Mouse (Mus musculus) right cerebral cortex, postnatal 36 days (tissue): Measurements from ENCODE around the gene Thsd4.
"Not testable (repeated sequence)": the region's sequence is repeated elsewhere in the genome, so short reads cannot be mapped to it uniquely, and the experiment has no call there.

ENCODE experiments used
- DNase-seq, 2 experiments: peaks; one replicate each; pipeline ENCODE4 v3.0.0; 2022; ENCODE audit warnings: low spot score in 2 of 2, mixed read lengths in 1 of 2

The Thsd4 gene

DNA sequence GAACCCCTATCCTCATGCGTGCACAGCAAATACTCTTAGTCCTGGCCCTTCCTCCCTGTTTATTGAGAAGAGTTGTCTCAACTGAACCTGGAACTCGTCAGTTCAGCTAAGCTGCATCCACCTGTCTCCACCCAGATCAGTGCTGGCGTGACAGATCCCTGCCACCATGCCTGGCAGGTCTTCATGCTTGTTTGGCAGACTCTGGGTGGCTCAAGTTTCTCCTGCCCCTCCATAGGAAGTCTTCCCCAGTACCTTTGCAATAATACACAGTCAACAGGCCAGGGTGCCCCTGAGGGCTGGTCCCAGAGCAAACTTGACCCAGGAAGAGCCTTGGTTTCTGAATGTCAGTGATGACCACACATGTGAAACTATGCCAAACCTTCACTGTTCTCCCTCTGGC lies 576.6 kb downstream of the Thsd4 start:
- DNase-seq: no peak

DNA sequence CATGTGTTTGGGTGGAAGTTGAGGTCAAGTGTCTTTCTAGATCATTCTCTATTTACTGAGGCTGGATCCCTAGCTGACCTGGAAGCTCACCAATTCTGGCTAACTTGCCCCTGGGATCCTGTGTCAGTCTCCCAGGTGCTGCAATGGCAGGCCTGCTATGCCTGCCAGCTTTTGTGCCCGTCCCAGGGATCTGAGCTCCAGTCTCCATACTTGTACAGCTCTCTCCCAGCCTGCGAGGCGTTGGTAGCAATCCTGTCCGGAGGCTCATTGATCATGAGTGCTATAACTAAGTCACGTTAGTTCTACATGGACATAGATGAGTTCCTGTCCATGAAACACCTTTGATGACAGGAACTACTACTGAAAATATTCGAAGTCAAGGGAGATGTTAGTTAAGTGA lies 578.0 kb downstream of the Thsd4 start:
- no peak for DNase-seq

DNA sequence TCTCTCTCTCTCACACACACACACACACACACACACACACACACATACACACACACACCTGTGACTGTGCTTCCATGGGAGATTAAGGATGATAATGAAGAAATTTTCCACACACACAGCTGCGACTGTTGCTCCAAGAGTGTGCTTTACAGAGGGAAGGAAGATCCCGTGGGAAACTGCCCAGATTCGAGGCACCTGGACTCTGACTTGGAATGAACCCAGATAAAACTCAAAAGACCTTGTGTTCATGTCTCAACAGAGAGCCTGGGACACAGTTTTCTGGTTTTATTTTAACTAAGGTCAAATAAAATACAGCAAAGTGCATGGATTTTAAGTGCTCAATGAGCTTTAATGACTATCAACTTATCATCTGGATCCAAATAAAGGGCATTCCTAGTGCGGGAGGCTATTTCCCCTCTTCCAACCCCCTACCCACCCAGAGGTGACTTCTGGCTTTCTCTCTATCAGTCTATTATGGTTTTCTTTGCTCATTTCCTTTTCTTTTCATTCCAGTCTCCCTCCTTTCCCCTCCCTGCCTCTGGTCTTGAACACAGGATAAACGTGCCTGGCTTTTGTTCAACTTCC lies 579.3 kb downstream of the Thsd4 start:
- DNase-seq: no peak

DNA sequence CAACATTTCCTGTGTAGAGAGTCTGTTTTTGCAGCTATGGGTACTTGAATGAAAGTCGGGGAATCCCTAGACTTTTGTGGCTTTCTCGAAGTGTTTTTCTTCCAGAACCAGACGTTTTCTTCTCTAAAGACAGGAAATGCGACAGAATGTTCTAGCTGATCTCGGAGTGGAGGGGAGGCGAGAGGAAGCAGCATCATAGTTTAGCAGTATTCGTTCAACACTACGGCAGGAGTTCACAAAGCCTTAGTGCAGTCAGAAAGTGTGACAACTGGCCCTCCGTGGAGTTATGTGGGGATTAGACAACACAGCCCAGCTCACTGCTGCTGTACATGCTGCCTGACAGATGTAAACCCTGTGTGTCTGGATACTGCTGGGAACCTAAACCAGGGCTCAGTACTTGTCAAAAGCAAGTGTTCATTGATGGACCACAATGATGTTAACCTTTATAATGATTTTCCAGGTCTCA lies 579.9 kb downstream of the Thsd4 start:
- no peak for DNase-seq

DNA sequence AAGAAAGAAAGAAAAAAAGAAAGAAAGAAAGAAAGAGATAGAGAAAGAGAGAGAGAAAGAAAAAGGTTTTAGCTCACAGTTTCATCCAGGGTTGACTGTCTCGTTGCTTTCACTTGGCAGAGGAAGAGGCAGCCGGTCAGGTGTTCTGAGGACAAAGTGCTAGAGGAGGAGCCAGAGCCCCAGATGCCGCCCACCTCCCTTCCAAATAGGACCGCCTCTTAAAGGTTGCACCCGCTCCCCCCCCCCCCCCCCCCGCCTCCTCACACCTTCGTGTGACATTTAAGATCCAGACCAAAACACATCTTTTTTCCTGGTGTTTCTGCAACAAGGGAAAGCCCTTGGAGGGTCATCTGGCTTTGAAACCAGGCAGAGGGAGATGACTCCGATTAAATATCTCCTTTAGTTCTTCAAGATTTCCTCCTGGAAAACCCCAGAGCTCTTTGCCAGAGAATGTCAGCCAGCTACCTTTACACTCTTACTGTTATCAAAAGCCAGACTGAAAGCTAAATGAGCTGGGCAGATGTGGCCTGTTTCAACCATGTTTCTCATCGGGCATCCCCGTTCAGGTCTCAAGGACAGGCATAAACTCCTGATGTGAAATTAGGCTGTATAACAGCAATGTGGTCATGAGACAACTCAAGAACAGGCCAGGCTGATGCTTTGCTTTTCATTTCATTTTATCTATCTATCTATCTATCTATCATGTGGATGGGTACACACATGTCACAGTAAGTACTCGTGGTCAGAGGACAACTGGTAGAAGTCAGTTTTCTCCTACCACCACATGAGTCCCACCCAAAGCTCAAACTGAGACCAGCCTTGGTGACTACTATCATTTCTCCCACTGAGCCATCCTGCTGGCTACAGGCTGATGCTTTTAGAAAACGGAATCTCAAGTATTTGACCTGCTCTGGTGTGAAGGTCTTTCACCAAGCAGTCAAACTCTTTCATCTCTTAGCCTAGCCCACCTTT lies 580.6 kb downstream of the Thsd4 start:
- DNase-seq: no peak

DNA sequence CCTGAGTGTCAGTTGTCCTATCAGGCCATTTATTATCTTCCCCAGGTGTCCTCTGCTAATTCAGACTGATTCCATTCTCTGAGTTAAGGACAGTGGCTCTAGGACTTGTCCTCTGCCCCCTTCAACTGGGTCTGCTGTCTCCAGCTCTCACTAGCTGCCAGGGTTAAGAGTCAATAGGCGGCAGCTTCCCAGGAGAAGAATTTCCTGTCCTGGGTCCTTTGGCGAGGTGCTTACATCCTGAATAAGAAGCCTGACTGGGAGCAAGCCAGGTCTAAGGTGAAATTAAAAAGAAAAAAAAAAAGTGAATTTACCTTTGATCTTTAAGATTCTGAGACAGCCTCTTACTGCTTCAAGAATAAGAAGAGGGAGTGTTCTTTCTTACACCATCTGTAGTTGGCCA lies 582.2 kb downstream of the Thsd4 start:
- DNase-seq: no peak

DNA sequence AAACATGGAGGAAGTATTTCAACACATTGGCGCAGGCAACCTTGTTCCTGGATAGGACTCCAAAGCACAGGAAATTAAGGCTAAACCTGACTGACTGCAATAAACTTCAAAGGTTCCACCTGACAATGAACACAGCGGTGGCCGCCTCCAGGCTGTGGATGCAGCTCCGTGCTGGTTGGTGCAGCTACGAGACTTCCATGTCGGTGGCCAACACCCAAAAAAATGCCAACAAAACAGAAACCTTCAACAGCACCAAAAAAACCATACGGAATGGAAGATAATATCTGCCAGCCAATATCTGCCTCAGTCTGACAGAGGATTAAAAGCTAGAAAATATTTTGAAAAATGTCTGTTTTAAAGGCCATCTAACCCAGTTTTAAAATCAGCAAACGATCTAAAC lies 583.3 kb downstream of the Thsd4 start:
- no peak for DNase-seq

DNA sequence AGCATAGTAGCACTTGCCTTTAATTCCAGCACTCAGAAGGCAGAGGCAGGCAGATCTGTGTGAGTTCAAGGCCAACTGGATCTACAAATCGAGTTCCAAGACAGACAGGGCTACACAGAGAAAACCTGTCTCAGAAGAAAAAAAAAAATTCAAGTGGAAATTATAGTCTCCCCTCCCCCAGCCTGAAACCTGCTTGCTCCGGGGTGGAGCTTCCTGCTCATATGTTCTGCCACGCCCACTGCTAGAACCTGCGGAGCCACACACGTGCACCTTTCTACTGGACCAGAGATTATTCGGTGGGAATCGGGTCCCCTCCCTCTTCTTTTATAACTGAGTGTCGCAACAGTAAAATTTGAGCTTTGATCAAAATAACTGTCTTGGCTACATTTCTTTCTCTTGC lies 586.0 kb downstream of the Thsd4 start:
- not testable (repeated sequence) for DNase-seq

DNA sequence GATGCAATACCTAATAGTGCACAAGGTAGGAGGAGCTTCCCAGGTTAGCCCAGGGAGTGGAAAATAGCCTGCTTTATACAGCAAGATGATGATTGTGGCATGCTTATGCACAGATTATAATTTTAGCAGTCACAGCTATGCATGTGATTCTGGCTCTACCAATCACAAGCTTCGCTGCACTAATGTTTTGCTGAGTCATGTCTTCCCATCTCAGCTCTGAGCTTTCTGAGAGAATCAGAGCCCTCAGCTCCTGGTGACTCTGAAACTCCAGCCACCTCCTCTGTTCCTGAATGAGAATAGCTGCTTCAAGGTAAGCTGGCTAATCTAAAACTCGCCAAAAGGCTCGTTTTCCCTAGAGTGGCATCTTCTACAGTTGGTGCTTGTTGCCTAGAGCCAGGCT lies 591.6 kb downstream of the Thsd4 start:
- DNase-seq: no peak
